Mouse (Mus musculus): Measurements from ENCODE around the gene Casq2. TPM values are rescaled to one million over a fixed set of nuclear protein-coding genes. Genes with fewer than 3 reads are reported as not detected.
"Not testable (repeated sequence)": the region's sequence is repeated elsewhere in the genome, so short reads cannot be mapped to it uniquely, and the experiment has no call there.

Casq2 gene
- polyA plus RNA-seq, 1 experiment, result 6.3 TPM

DNA sequence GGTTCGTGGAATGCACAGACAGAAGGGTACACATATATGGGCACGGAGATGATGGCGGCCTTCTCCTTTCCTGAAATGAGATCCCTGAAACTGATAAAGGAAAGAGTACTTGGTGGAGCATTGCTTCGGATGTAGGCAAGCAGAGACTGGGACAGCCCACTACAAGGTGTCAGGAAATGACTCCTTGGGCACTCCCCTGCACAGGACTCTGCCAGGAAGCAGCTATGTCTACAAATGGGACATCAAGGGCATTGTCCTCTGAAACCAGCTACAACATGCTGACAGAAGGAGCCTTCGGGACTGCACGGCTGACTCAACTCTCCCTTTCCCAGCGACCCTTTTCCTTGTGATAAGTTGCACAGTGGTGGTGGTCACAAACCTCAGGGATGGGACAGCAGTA lies 70.5 kb downstream of the Casq2 start:
- WGBS, result 91% methylated on average over 7 of the region's 7 CpGs
- no peak for DNase-seq (ENCODE audit: low read depth, low spot score)

DNA sequence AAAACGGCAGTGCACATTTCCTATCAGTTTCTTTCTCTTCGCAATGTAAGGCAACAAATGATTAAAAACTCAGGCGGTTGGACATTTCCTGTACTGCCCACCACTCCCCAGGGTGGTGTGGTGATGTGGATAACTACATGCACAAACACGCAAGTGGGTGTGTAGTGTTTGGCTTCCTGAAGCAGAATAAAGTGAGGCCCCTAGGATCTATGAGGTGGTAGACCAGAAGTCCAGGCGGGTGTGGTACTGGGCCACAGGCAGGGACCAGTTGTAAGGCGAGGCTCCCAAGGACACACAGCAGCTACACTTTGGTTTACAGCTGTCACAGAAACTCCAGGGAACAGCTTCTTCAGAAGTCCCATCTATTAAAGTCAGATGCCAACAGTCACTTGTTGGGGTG lies 71.4 kb downstream of the Casq2 start:
- WGBS, result 63% methylated on average over 6 of the region's 6 CpGs
- DNase-seq (ENCODE audit: low read depth, low spot score), result no peak

DNA sequence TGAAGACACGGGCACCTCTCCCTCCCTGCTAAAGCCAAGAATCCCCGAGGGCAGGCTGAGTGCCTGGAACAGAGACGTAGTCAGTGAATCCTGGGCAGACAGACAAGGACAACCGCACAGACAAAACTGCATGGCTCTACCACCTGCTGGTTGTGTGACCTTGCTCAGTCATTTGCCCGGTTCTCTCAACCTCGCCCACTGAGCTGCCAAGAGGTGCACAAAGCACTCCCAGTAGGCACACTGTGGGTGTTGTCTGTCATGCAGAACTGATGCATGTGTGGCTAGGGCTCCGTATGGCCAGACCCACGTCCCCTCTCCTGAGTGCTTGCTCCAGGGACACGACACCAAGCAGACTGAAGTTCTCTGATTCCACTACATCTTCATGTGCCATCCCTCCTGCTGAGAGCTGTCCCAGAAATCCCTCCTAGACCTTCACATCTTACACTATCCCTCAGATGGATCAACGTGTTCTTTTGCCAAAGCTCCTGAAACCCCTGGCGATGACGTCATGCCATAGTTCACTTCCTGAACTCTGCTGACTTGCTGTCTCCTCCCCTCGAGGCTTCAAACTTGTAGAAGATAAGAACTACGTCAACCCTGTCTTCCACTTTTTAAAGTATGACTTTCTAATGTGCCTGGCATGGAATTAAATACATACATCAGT lies 72.7 kb downstream of the Casq2 start:
- 81% methylated on average over 14 of the region's 14 CpGs for WGBS

DNA sequence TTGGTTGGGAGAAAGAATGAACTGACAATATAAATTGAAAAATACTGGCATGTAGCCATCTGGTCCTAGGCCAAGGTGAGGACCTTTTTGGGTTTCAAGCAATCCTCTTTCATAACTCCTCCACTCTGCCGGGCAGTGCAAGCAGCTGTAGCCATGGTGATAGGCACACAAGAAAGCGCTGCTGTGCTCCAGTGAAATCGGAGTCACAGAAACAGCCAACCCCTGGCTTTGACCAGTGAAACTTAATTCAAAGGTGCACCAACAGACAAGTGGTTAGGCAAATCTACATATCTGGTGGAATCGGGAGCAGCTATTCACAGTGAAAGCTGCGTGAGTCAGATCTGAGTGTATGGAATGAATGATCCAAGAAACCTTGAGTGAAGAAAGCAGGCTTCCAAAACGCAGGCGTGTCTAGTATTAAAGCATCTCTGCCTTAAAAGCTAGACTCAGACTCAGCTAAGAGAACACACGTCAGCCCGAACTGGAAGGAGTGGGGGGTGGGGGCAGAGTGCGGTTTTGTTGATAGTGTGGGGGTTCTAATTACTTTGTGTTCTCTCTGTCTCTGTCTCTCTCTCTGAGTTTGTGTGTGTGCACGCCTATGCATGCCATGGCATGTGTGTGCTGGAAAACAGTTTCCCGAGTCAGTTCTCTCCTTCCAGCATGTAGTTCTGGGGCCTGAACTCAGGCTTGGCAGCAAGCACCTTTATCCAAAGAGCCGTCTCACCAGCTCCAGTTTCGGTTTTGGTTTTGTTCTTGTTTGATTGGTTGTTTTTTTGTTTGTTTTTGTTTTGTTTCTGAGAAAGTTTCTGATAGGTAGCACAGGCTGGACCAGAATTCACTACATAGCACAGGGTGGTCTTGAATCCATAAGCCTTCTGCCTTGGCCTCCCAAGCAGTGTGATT lies 73.5 kb downstream of the Casq2 start:
- no peak for DNase-seq (ENCODE audit: low read depth, low spot score)
- WGBS, result 75% methylated on average over 14 of the region's 14 CpGs

More for the DNA sequence above, 72.7 kb downstream of the Casq2 start:
- no peak for DNase-seq (ENCODE audit: low read depth, low spot score)

DNA sequence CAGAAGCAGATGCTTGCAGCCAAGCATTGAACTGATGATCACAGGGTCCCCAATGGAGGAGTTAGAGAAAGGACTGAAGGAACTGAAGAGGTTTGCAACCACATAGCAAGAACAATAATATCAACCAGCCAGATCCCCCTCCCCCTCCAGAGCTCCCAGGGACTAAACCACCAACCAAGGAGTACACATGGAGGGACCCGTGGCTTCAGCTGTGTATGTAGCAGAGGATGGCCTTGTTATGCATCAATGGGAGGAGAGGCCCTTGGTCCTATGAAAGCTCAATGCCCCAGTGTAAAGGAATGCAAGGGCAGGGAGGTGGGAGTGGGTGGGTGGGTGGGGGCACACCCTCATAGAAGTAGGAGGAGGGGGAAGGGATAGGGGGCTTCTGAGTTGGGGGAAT lies 77.6 kb downstream of the Casq2 start:
- DNase-seq (ENCODE audit: low read depth, low spot score), result not testable (repeated sequence)
- WGBS, result 94% methylated on average over 1 of the region's 1 CpGs

DNA sequence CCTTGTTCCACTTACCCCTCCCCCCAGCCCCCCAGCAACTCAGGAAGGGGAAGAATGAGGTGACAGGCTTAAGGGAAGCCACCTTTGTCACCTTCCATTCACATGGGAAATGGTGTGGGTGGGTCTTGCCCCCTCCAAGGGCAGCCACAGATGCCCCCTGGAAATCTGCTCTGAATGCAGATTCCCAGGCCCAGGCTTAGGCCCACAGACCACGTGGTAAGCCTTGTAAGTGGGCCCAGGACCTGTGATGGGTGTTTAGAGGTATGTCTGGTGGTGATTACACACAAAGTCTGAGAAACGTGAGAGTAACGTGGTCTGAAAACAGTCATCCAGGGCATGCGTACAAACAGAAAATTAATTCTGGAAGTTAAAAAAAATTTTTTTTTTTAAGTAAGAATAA lies 78.7 kb downstream of the Casq2 start:
- no peak for DNase-seq (ENCODE audit: low read depth, low spot score)
- WGBS, result 72% methylated on average over 4 of the region's 4 CpGs

DNA sequence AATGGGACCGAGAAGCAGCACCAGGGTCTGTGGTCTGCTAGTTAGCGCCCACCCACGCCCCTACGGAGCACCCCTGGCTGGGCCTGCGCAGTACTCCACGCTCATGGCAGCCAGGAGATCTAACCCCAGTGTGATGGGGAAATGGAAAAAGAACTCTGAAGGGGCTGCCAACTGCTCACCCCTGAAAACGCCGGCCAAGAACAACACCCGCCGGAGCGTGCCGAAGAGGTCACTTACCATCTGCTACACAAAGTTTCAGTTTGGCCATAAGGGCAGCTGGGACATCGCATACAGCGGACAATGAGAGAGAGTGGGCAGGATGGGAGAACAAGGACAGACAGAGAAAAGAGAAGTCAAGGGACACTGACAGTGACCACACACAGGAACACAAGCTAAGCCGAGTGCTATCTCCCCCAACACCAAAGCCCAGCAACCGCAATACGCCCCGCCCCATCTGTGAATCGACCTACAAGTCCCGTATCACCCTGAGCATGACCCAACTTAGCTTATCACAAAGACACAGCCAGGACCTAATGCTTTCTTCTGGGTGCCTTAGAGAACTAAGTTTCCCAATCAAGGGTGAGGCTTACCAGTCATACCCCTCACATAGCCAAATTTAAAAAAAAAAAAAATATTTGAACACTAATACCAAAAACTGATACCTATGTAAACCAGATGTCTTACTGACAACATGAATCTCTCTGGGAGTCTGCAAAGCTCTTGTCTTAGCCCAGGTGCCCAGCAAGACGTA lies 79.5 kb downstream of the Casq2 start:
- WGBS, result 91% methylated on average over 21 of the region's 21 CpGs
- no peak for DNase-seq (ENCODE audit: low read depth, low spot score)

DNA sequence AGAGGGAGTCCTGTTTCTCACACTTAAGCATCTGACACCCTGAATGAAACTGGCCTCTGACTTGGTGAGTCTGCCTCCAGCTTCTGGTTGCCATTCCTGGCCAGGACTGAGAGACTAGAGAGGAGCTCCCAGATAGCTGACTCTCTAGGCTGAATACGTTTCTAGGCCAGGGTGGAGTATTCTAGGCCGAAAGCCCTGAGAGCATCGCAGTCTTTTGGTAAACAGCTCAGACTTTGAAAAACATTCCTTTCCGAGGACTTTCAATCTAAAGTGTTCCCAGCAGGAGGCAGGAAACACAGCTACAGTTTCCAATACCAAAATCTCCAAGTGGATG lies 80.0 kb downstream of the Casq2 start:
- WGBS, result 83% methylated on average over 4 of the region's 4 CpGs
- DNase-seq (ENCODE audit: low read depth, low spot score), result no peak

DNA sequence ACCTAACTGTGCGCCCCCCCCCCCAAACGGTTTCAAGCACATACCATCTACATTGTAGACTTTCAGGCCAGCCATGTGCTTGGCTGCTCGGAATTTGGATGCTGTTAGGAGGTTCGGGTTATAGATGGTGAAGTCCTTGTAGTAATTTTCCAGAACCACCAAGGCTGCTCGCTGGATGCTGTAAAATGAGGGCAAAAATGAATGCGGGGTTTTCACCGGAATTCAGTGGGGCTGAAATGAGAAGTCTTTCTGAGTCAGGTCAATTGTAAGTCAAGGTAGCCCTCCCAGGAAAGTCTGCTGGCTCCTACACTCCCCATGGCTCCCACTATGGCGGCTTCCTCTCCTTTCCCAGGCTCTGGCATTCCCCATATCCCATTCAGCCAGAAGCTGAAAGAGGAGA lies 80.6 kb downstream of the Casq2 start:
- DNase-seq (ENCODE audit: low read depth, low spot score), result no peak
- WGBS, result 89% methylated on average over 8 of the region's 8 CpGs

DNA sequence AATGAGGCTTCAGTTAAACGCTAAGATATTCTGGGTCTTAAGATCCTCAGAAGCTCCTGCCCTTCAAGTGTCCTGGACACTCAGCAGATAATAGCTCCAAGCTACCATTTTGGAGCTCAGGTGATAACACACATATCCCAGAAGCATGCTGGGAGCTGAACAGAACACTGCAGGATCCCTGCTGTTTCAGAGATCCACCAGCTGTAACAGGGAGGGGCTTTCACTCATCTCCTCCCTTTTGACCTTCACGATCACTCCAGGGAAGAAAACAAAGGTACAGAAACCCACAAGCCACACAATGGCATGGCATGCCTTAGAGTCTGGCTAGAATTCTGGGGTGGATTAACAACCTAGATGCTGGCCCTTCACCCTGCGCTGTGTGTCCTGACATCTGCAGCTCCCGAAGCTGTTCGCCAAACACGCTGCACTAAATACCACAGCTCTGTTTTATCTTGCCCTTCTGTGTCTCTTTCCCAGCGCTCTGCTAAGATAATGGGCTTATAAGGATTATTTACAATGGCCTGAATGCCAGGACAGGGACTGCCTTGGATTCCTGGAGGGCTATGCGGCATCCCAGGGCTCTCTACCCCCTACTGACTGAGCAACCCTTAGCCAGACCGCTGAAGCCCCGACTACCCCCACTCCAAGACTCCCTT lies 81.5 kb downstream of the Casq2 start:
- DNase-seq (ENCODE audit: low read depth, low spot score), result no peak
- 74% methylated on average over 10 of the region's 10 CpGs for WGBS

DNA sequence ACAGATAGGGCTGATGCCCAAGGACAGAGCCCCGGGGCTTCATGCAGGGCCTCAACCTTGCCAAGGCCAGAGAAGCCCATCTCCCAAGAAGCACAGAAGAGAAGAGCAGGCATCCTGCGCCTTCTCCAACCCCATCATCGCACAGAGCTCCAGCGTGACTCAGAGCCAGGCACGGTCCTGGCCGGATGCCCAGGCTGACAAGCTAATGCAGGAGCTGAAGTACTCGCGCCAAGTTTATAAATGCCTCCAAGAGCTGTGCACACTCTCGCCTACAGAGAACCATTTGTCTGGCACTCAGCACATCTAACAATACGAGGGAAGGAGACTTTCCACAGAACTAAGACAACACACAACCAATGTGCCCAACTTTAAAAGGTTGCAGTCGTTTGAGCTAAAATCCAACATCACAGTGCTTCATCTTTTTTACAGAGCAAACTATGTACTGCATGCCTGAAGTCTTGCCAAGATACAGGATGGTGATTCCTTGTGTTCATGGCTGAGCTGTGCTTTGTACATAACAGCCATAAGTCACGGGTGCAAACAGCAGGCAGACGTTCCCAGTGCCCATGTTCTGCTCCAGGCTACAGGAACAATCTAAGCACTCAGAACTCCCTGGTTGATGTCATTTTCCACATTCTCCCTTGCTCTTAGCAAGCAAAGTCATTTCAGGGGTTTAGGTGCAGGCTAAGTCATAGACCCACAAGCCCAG lies 83.1 kb downstream of the Casq2 start:
- WGBS, result 10% methylated on average over 13 of the region's 13 CpGs
- DNase-seq (ENCODE audit: low read depth, low spot score), result peak; percentile 79

DNA sequence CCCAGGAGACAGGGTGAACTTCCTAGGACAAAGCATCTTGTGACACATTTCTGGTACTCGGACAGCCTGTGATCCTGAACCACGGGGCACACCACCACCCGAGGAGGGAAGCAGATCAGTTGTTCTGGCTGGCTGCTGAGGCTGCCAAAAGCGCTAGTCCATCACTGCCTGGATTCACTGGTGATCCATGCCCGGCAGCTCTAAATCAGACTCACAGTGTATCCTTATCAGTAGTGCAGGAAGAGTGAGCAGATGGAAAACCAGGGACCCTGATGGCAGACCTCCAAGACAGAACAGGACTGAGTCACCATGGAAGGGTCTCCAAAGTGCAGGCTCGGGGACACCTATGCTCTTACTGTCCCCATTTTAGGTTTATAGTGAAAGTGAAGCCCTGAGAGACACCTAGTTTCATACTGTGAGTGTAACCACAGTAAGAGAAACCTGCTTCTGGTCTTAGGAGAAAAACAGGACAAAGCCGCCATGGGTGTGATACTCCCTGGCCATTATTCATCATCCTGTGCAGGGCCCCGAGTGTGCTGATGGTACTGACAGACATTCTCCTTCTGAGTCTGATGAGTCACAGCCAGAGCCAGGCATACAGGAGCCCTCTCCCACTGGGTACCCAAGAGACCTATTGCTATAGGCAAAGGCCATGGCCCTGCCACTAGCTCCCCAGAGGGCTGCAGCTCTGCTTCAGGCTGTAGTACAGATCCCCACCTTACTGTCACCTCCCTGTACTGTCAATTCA lies 88.1 kb downstream of the Casq2 start:
- 81% methylated on average over 8 of the region's 8 CpGs for WGBS
- no peak for DNase-seq (ENCODE audit: low read depth, low spot score)

DNA sequence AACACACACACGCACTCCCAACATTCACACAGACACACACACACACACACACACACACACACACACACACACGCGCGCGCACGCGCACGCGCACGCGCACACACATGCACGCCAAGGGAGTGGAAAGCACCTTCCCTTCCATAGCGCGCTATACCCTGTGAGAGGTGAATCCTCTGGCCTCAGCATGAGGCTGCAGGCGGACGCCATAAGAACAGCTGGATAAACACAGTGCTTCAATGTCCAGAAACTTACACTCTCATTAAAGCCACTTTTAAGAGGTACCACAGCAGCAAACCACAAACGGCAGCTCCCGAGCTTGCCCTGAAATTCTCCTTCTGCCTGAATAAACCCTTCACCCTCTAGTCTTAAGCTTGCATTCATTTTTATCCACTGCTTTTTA lies 89.5 kb downstream of the Casq2 start:
- no peak for DNase-seq (ENCODE audit: low read depth, low spot score)
- WGBS, result 89% methylated on average over 18 of the region's 18 CpGs

DNA sequence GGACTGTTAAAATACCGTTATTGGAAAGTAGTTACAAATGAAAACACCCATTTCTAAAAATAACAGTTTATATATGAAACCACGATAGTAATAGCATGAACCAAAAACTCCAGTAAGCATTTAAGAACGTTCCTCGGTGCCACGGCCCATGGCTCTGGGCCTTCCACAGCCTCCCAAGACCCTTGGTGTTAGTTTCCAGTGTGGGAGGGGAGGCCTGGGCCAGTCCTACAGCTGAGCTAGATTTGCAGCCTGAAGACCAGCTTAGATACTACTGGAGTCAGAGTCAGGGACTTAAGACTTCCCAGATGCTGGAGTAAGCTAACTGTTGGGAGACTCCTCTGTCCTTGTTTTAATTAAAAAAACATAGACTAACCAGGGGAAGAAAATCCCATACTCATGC lies 89.9 kb downstream of the Casq2 start:
- DNase-seq (ENCODE audit: low read depth, low spot score), result no peak
- 74% methylated on average over 5 of the region's 5 CpGs for WGBS

DNA sequence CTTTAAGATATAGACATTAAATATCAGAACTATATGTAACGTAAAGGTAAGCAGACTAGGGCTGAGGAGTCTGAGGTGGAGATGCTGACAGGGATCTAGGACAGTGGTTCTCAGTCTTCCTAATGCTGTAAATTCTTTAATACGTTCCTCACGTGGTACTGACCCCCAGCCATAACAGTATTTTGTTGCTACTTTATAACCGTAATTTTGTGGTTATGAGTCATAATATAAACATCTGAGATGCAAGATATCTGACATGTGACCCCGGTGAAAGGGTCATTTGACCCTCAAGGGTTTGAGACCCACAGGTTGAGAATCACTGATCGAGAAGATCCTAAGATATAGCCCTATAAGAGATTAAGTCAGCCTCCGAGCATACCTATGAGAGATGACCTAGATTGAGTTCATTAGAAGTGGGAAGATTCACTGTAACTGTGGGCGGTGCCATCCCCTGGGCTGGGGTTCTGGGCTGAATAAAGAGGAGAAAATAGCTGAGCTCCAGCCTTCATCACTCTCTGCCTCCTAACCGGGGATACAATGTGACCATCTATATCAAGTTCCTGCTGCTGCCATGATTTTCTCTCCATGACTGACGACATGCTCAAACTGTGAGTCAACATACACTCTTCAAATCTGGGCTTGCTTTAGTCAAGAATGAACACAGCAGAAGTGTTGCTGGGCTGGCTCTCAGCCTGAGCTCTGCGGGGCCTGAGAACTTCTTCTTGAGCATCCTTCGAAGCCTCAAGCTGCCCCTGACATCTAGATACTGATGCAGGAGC lies 91.8 kb downstream of the Casq2 start:
- WGBS, result 86% methylated on average over 12 of the region's 12 CpGs
- no peak for DNase-seq (ENCODE audit: low read depth, low spot score)

DNA sequence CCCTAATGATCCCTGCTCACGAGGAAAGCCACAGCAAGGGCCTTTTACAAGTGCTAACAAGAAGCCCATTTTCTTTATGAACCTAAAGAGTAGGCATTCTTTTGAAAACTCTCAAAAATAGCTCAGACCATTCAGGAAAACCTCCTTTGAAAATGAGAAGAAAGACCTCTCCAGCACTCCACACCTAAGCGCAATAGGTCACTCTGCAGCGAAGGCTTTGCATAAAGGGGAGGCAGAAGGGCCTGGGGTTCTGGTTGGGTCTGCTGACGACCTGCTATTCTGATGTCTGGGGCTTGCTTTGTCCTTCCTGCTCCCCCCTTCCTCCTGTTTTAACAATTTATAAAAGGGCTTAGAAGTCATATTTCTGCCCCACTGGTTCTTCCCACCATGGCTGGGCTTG lies 93.7 kb downstream of the Casq2 start:
- DNase-seq (ENCODE audit: low read depth, low spot score), result no peak
- 91% methylated on average over 4 of the region's 4 CpGs for WGBS

DNA sequence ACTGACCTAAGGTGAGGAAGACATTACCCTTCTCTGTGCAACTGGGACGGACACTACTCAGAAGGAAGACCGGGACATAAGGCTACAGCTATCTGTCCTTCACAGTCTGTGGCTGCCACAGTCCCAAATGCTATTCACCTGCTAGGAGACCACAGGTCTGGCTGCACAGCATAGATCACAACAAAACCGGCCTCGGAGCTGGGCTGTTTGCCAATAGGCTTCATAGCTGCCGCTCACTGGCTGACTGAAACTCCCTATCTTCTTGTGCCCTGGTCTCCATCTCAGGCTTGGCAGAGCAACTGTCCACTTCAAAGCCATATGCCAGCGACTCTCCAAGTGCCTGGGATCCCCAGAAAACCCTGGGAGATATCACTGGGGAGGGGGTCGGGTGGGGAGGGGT lies 94.5 kb downstream of the Casq2 start:
- 76% methylated on average over 7 of the region's 7 CpGs for WGBS

DNA sequence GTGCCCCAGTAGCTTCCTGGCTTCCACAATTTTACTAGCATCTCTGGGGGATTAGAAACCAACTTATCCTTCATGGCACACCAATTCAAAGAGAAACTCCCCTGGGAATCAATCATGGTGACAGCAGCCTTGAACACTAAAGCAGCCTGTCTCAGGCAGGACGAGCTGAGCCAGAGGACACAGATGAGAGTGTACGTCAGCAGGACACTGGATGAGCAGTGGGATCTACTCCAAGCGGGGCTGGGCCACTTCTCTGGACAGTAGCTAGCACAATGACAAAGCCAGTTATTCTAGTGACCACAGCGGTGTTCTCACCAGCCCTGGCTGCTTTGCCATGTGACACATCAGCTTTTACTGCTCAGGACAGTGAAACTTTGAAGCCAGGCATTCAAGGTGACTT lies 95.0 kb downstream of the Casq2 start:
- no peak for DNase-seq (ENCODE audit: low read depth, low spot score)
- WGBS, result 86% methylated on average over 4 of the region's 4 CpGs

More for the DNA sequence above, 94.5 kb downstream of the Casq2 start:
- no peak for DNase-seq (ENCODE audit: low read depth, low spot score)
